Mouse (Mus musculus) erythroblast, embryonic 14.5 days (primary cell): ENCODE data around the gene Nat8f2.
"Not testable (repeated sequence)": the region's sequence is repeated elsewhere in the genome, so short reads cannot be mapped to it uniquely, and the experiment has no call there.

Experiments used
- GATA1 ChIP-seq: IDR thresholded peaks from 2 replicates; pipeline ENCODE4 v1.6.1; 2012; ENCODE audit warnings: low read length, inconsistent platforms, mixed read lengths
- TAL1 ChIP-seq: IDR thresholded peaks from 3 replicates; pipeline ENCODE4 v1.6.1; 2012; ENCODE audit warnings: low read length, inconsistent platforms, mixed read lengths

GRCm38 (mm10) chr6:85864900-85865639 is 3.9 kb downstream of the Nat8f2 start:
- TF ChIP-seq GATA1, TAL1: not testable (repeated sequence)
